Mouse (Mus musculus): Measurements from ENCODE around the gene Park7. TPM values are rescaled to one million over a fixed set of nuclear protein-coding genes. Genes with fewer than 3 reads are reported as not detected.
A peak's percentile ranks its signal among the peaks of the same experiment; 100 is the strongest.

The Park7 gene
- total and polyA plus RNA-seq, 3 experiments = 438 to 480 TPM; not detected in 1

GRCm38 (mm10) chr4:150854839-150855246, 59.4 kb downstream of the Park7 start (continued):
- peak; percentile 71; the same call in 1 of the 2 replicates for TF ChIP-seq MAX (IDR thresholded peaks at IDR 0.05; ENCODE audit: low read length)
- peak; percentile 69 for TF ChIP-seq NRF1 (IDR thresholded peaks at IDR 0.05; ENCODE audit: insufficient read depth, low read depth, low read length, poor library complexity, severe bottlenecking)
- 0 out of 2 replicates have a peak, but pooled peaks have one; percentile 12 for TF ChIP-seq ETS1 (IDR thresholded peaks at IDR 0.05; ENCODE audit: low read depth, low read length)
- TF ChIP-seq MEF2A (IDR thresholded peaks at IDR 0.05; ENCODE audit: extremely low read depth, insufficient replicate concordance, low read depth, low read length, poor library complexity, severe bottlenecking) = no peak
- TF ChIP-seq TAL1 (IDR thresholded peaks at IDR 0.05; ENCODE audit: low read length) = no peak
- no peak for TF ChIP-seq RCOR1 (IDR thresholded peaks at IDR 0.05; ENCODE audit: low read depth, low read length)
- no peak for TF ChIP-seq POLR2AphosphoS5 (IDR thresholded peaks at IDR 0.05; ENCODE audit: borderline replicate concordance, low read depth, low read length)
- peak in 2 of 3 experiments; percentile 27 to 47; a peak in 4 of 6 replicates for TF ChIP-seq CTCF (IDR thresholded peaks at IDR 0.05 in 2 of 3, conservative IDR thresholded peaks at IDR 0.05 in 1 of 3; ENCODE audit: control insufficient read depth in 1 of 3, insufficient read depth in 1 of 3, low read depth in 2 of 3, low read length in 3 of 3, poor library complexity in 1 of 3, severe bottlenecking in 1 of 3)
- peak; percentile 70; the same call in 1 of the 2 replicates for TF ChIP-seq POLR2AphosphoS2 (IDR thresholded peaks at IDR 0.05; ENCODE audit: low read length)

DNA sequence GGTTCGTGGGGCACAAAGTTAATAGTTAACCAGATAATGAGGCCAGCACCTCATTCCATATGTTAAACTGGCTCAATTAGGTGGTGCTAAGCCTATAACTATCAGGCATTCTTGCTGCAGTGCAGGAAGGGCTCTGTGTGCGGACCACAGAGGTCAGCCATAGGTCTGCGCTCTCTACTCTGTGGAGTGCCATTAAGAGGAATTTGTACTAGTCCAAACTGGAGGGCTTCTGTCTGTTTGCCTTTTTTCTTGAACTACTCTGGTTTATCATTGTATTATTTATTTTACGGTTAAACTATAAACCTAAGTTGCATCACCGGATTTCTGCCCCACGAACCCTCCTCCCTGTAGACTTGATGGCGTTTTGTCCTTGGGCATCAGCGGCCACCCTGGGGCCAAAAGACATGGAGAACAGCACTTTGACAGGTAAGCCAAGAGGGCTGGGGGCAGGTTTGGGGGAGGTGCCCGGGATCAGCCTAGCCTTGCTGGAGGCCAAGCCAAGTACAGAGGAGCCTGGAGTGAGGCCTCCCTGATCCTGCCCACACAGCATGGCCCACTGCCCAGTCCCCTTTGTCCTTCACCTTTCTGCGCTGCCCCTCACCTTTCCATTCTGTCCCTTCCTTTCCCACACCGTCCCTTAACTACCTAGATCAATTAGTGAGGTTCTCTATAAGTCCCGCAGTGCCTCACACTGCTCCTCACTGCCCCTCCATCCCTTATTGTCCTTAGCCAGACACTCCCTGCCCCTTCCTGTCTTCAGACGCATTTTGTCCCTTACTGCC, 60.4 kb downstream of the Park7 start, which contains the start of gene Errfi1:
Gene Errfi1, plus strand, starts transcription at position 240 of the 782 bp plus-strand sequence.
- H3K4me3 ChIP-seq (ENCODE audit: control insufficient read depth in 1 of 2, insufficient read depth in 1 of 2, low read depth in 2 of 2, low read length in 2 of 2) = no peak within 1 kb of the TSS
- H3K27ac ChIP-seq (ENCODE audit: control insufficient read depth, low read depth, low read length) = no peak within 1 kb of the TSS
- TF ChIP-seq NELFE (IDR thresholded peaks at IDR 0.05; ENCODE audit: low read depth, low read length) = no peak
- TF ChIP-seq POLR2AphosphoS5 (IDR thresholded peaks at IDR 0.05; ENCODE audit: borderline replicate concordance, low read depth, low read length) = no peak
- no peak for TF ChIP-seq EP300 (IDR thresholded peaks at IDR 0.05; ENCODE audit: low read depth in 1 of 2, low read length in 2 of 2)
- TF ChIP-seq USF1 (IDR thresholded peaks at IDR 0.05; ENCODE audit: low read depth, low read length) = no peak
- no peak for TF ChIP-seq ZNF384 (IDR thresholded peaks at IDR 0.05; ENCODE audit: low read depth, low read length)
- no peak for TF ChIP-seq SIN3A (IDR thresholded peaks at IDR 0.05; ENCODE audit: low read length)
- no peak for TF ChIP-seq MXI1 (IDR thresholded peaks at IDR 0.05; ENCODE audit: low read depth, low read length)
- TF ChIP-seq TAL1 (IDR thresholded peaks at IDR 0.05; ENCODE audit: low read length) = no peak
- TF ChIP-seq MAX (IDR thresholded peaks at IDR 0.05; ENCODE audit: low read length) = no peak
- no peak for TF ChIP-seq MAFK (IDR thresholded peaks at IDR 0.05; ENCODE audit: borderline replicate concordance, low read depth, low read length)
- TF ChIP-seq MEF2A (IDR thresholded peaks at IDR 0.05; ENCODE audit: extremely low read depth, insufficient replicate concordance, low read depth, low read length, poor library complexity, severe bottlenecking) = no peak
- TF ChIP-seq TBP (IDR thresholded peaks at IDR 0.05; ENCODE audit: low read depth, low read length) = no peak
- TF ChIP-seq GATA1 (IDR thresholded peaks at IDR 0.05; ENCODE audit: low read depth, low read length) = no peak
- TF ChIP-seq ELF1 (IDR thresholded peaks at IDR 0.05; ENCODE audit: low read depth, low read length) = no peak
- no peak for TF ChIP-seq CTCF (IDR thresholded peaks at IDR 0.05 in 2 of 3, conservative IDR thresholded peaks at IDR 0.05 in 1 of 3; ENCODE audit: control insufficient read depth in 1 of 3, insufficient read depth in 1 of 3, low read depth in 2 of 3, low read length in 3 of 3, poor library complexity in 1 of 3, severe bottlenecking in 1 of 3)
- no peak for TF ChIP-seq ZC3H11A (IDR thresholded peaks at IDR 0.05; ENCODE audit: low read depth, low read length)
- no peak for TF ChIP-seq MYB (IDR thresholded peaks at IDR 0.05; ENCODE audit: low read depth, low read length)
- H3K36me3 ChIP-seq (ENCODE audit: control insufficient read depth in 1 of 2, insufficient read depth in 2 of 2, low read length in 2 of 2) = no peaks in the 10 kb centered on the region; a peak in 1 of 4 replicates
- H3K4me1 ChIP-seq (ENCODE audit: control insufficient read depth in 1 of 2, insufficient read depth in 2 of 2, low read length in 2 of 2) = peaks cover 0 to 5% of the 10 kb centered on the region in 2 experiments; a peak in 1 of 4 replicates
- H3K79me2 ChIP-seq (ENCODE audit: control insufficient read depth, insufficient read depth, low read length, poor library complexity) = no peaks in the 10 kb centered on the region
- no peaks in the 10 kb centered on the region for H3K27me3 ChIP-seq (ENCODE audit: control insufficient read depth in 1 of 2, insufficient read depth in 2 of 2, low read length in 2 of 2)
- no peak for DNase-seq (ENCODE audit: low read depth, low spot score)
- H3K9ac ChIP-seq (ENCODE audit: control insufficient read depth, low read depth, low read length, poor library complexity, severe bottlenecking) = no peak within 1 kb of the TSS
- no peaks in the 10 kb centered on the region for H3K9me3 ChIP-seq (replicated peaks; ENCODE audit: insufficient read depth, low read length)
